Mouse (Mus musculus) cerebellum, adult 11-12 months (tissue): ENCODE data around the gene Fgf2.

ENCODE experiments used
- DNase-seq: peaks from one replicate; pipeline ENCODE4 v3.0.0; 2022

Gene Fgf2

DNA sequence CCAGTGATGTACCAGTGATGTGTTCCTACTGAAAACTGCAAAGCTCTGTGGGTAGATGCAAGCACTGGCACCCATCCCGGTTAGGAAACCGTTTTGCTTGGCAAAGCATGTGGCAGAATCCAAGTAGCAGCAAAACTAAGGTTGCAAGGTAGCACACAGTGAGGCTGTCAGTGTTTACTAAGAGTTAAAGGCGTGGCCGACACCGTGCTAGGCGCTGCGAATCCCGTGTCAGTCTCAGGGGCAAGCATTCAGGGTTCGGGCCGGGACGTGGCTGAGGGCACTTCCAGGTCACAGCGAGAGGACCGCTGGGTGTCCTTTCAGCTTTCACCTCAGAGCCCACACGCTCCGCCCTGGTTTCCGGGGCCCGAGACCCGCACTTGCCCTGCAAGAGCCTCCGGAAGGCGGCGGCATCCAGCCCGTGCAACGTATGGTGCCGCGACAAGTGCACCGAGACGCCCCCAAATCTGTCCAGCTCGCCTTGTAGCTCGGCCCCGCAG lies 70.9 kb downstream of the Fgf2 start:
- DNase-seq: no peak

DNA sequence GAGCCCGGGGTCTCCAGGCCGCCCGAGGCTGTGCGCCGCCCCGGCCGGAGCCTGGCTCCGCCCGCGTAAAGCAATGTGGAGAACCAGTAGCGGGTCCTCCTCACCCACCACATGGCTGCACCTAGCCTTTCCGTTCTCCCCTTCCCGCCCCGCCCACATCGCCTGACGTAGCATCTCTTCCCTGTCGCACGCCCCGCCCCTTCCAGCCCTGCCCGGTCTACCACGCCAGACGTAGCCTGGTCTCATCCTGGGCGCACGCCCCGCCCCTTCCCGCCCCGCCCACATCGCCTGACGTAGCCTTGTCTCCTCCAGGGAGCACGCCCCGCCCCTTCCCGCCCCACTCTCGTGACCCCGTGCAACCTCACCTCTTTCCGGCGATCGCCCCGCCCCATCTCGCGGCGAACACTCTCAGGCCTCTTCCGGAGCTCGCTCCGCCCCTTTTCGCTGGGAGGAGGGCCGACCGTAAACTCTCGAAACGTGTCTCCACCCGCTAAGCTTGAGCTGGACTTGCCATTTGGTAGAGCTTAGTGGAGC lies 71.4 kb downstream of the Fgf2 start, which contains the start of gene Spata5:
Spata5 (plus strand) TSS at position 439 of the 534 bp plus-strand sequence.
- DNase-seq: peak; percentile 99

DNA sequence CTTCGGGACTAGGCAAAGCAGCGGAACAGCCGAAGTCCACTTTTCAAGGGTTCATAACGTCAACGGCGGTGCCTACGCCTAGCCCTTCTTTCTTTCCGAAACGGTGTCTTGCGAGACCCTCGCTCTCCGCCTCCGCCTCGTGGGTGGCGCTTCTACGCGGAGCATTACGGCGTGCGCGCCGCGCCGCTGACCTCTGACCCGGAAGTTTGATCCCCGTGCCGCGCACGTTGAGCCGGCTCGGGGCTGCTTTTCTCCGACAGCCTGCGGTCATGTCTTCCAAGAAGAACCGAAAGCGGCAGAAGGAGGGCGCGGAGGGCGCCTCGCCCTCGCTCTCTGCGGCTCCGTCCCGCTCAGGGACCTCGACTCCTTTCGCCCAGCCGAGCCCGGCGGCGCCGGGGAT lies 71.9 kb downstream of the Fgf2 start, which contains the start of gene Nudt6:
Nudt6 (minus strand) TSS at position 140 of the 400 bp plus-strand sequence.
- peak; percentile 89 for DNase-seq

DNA sequence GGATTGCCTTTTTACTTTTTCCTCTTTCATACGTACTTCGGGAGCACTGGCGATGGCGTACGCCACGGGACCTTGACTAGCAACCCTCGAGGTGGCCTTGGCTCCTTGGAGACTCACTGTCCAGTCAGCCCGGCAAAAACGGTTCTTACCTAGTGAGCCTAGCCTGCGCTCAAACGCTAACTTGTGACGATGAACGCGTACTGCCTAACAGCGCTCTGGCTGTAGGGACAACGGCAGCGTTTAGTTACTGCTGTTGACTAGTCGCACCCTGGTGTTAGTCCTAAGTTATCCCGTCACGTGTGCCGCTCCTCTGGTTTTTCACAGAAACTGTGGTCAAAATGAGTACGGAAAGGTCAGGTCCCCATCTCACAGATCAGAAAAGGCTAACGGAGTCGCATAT lies 72.5 kb downstream of the Fgf2 start:
- no peak for DNase-seq

DNA sequence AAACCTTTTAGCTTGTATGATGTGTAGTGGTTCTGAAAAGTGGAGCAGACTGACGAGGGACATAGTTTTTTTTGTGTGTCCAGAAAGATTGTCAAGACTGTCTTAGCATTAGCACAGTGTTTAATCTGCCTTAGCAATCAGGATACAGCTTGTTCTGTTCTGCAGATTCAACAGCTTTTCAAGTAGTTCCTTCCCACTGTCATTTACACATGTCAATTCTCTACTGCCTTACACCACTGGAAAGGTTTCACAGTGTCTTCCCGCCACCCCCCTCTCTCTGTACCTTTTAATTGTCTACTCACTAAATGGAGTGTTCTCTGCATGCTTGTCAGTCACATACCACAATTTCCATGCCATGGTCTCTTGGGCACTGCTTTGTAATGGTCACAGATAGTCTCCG lies 73.0 kb downstream of the Fgf2 start:
- no peak for DNase-seq

DNA sequence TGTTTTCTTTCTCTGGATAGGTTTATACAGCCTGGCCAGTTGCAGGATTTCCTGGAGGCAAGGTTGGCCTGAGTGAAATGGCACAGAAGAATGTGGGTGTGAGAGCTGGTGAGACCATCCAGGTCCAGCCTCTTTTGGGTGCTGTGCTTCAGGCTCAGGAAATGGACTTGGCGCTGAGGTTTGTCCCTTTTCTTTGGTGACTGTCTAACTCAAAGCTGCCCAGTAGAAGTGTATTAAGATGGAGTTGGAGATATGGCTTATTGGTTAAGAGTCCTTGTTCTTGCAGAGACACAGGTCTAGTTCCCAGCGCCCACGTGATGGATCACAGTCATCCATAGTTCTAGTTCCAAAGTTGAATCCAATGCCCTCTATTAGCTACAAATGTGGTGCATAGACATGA lies 77.9 kb downstream of the Fgf2 start:
- DNase-seq: no peak

DNA sequence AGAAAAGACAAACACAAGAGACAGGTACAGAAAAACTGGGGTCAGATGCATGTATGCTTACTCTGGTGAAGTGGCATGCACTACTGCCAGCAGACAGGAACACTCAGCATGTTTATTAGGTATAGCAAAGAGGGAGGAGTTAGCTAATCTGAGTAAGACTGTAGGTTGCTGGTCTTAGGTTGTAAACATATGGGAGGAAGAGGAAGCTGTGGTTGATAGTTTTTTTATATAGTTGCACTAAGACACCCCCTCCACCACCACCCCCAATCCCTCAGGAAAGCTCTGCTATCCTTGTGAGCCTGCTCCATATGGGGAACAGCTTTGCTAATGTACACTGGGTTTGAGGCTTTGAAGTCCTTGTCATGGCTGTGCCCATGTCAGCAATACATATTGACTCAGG lies 82.2 kb downstream of the Fgf2 start:
- DNase-seq: no peak

DNA sequence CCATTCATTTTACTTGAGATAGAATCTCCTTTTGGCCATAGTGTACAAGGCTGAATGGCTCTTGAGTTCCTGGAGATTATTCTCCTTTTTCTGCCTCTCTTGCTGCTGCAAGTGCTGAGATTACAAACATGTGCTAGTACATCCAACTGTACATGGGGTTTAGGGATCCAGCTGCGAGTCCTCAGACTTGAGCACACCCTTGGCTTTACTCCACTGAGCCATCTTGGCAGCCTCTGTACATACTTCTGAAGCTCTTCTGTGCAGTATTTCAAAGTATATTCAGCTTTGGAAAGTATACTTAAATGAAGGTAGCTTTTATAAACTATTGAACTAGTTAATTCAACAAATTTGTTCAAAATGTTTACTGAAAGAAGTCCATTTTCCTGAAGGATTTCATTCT lies 91.6 kb downstream of the Fgf2 start:
- DNase-seq: no peak

DNA sequence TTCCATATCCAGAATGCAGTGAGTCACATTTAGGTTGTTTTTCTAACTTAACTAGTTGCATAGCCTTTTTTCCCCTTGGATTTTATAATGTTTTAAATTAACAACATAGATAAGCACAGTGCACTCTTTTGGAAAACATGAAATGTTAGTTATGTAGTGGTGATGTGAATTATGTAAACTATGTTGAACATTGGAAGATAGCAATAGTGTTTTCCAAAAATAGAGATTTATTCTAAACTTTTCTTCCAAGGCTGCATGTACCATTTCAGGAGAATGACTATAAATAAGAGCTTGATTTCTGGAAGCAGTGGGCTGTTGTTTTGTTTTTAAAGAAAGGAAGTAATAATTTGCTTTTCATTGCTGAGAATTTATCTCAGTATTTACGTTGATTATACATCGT lies 95.3 kb downstream of the Fgf2 start:
- no peak for DNase-seq

DNA sequence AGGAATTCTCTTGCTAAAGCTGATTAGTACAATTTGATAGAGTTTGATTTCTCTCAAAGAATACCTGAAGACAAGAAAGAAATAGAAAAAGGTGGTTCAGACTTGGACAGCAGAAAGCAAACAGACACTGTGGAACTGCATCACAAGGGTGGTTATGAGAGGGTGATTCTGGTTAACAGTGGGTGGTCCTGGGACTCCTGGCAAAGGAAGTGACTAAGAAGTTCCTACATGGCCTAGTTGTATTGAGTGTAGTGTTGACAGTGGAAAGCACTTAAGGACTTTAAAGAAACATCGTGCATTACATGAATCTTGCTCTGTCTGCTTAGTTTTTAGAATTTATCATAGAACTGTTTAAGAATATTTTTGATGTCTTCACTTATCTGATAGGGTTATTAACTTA lies 107.8 kb downstream of the Fgf2 start:
- DNase-seq: no peak
